Mouse (Mus musculus): ENCODE results near the gene Fstl3. TPM values are rescaled to one million over a fixed set of nuclear protein-coding genes. Genes with fewer than 3 reads are reported as not detected.

Fstl3 gene
- polyA plus RNA-seq, 1 experiment = 1.1 TPM

DNA sequence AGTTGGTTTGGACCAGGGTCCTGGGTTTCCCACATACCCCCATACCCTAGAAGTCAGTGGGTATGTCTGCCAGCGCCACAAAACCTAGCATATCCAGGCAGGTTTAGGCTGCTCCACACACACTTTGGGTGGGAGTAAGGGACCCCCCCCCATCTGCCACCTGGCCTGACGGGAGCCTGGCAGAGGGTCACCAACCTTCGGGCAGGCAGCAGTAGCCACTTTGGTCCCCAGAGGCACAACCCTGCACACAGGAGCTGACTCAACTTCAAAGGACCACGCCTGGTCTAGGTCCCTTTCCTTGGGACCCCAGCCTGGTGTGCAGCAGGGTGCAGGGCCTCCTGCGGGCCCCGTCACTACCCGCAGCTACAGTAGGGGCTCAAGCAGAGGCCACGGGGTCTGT is 43.2 kb downstream of the Fstl3 start:
- Histone ChIP-seq H3K4me1 (ENCODE audit: control insufficient read depth, insufficient read depth, low read length) (peaks cover 8% of the 10 kb centered on the region), H3K4me3 (ENCODE audit: insufficient read depth, low read length) (no peak overlapping the region), H3K27ac (ENCODE audit: insufficient read depth, low read depth, low read length) (no peak overlapping the region)
- TF ChIP-seq CTCF (IDR thresholded peaks at IDR 0.05; ENCODE audit: low read depth, low read length) (no peak), POLR2A (IDR thresholded peaks at IDR 0.05; ENCODE audit: borderline replicate concordance, low read depth, low read length) (no peak)

- H3K27ac ChIP-seq (ENCODE audit: insufficient read depth, low read depth, low read length) = no peak within 1 kb of the TSS
- TF ChIP-seq CTCF (IDR thresholded peaks at IDR 0.05; ENCODE audit: low read depth, low read length) (no peak), POLR2A (IDR thresholded peaks at IDR 0.05; ENCODE audit: borderline replicate concordance, low read depth, low read length) (no peak)
- no peak within 1 kb of the TSS for H3K4me3 ChIP-seq (ENCODE audit: insufficient read depth, low read length)
- H3K4me1 ChIP-seq (ENCODE audit: control insufficient read depth, insufficient read depth, low read length) = peaks cover 8% of the 10 kb centered on the region
Measured at GRCm38 (mm10) chr10:79820782-79821181, 43.7 kb downstream of the Fstl3 start, which contains the start of gene Misp. TSS of gene Misp (plus strand) at chr10:79820989.

GRCm38 (mm10) chr10:79821731-79822130 is 44.7 kb downstream of the Fstl3 start:
- H3K27ac ChIP-seq (ENCODE audit: insufficient read depth, low read depth, low read length) = no peak overlapping the region
- TF ChIP-seq CTCF (IDR thresholded peaks at IDR 0.05; ENCODE audit: low read depth, low read length) (no peak), POLR2A (IDR thresholded peaks at IDR 0.05; ENCODE audit: borderline replicate concordance, low read depth, low read length) (no peak)
- no peak overlapping the region for H3K4me3 ChIP-seq (ENCODE audit: insufficient read depth, low read length)
- H3K4me1 ChIP-seq (ENCODE audit: control insufficient read depth, insufficient read depth, low read length) = peaks cover 8% of the 10 kb centered on the region

GRCm38 (mm10) chr10:79822372-79822771 is 45.3 kb downstream of the Fstl3 start:
- H3K4me3 ChIP-seq (ENCODE audit: insufficient read depth, low read length) = no peak overlapping the region
- H3K4me1 ChIP-seq (ENCODE audit: control insufficient read depth, insufficient read depth, low read length) = peaks cover 8% of the 10 kb centered on the region
- H3K27ac ChIP-seq (ENCODE audit: insufficient read depth, low read depth, low read length) = no peak overlapping the region
- TF ChIP-seq POLR2A (IDR thresholded peaks at IDR 0.05; ENCODE audit: borderline replicate concordance, low read depth, low read length) = no peak
- no peak for TF ChIP-seq CTCF (IDR thresholded peaks at IDR 0.05; ENCODE audit: low read depth, low read length)

DNA sequence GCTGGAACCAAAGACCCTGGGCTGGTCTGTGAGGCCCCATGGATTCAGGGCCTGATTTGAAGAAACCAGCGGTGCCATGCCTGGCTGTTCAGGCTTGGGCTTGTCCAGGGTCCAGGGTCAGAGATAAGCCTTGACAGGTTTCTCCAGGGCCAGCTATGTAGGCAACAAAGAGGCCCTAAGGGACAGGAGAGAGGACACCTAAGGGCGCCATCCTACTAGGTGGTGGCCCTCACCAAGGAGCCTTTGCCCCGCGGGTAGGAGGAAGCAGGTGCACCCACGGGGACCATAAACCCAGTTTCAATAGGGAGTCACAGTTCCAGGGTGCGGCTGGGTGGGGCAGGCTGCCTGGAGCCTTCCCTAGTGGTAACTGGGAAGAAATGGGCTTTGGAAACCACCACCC is 45.9 kb downstream of the Fstl3 start:
- H3K4me1 ChIP-seq (ENCODE audit: control insufficient read depth, insufficient read depth, low read length) = peaks cover 8% of the 10 kb centered on the region
- H3K27ac ChIP-seq (ENCODE audit: insufficient read depth, low read depth, low read length) = no peak overlapping the region
- TF ChIP-seq CTCF (IDR thresholded peaks at IDR 0.05; ENCODE audit: low read depth, low read length) (no peak), POLR2A (IDR thresholded peaks at IDR 0.05; ENCODE audit: borderline replicate concordance, low read depth, low read length) (no peak)
- no peak overlapping the region for H3K4me3 ChIP-seq (ENCODE audit: insufficient read depth, low read length)

GRCm38 (mm10) chr10:79824413-79824812 is 47.3 kb downstream of the Fstl3 start:
- Histone ChIP-seq H3K27ac (ENCODE audit: insufficient read depth, low read depth, low read length) (no peak overlapping the region), H3K4me1 (ENCODE audit: control insufficient read depth, insufficient read depth, low read length) (peaks cover 8% of the 10 kb centered on the region), H3K4me3 (ENCODE audit: insufficient read depth, low read length) (peak overlapping the region; percentile 21)
- TF ChIP-seq CTCF (IDR thresholded peaks at IDR 0.05; ENCODE audit: low read depth, low read length) (no peak), POLR2A (IDR thresholded peaks at IDR 0.05; ENCODE audit: borderline replicate concordance, low read depth, low read length) (no peak)

GRCm38 (mm10) chr10:79831583-79831982 is 54.5 kb downstream of the Fstl3 start:
- Histone ChIP-seq H3K27ac (ENCODE audit: insufficient read depth, low read depth, low read length) (no peak overlapping the region), H3K4me1 (ENCODE audit: control insufficient read depth, insufficient read depth, low read length) (0 out of 2 replicates have a peak, but pooled peaks cover 5% of the 10 kb centered on the region), H3K4me3 (ENCODE audit: insufficient read depth, low read length) (no peak overlapping the region)
- TF ChIP-seq CTCF (IDR thresholded peaks at IDR 0.05; ENCODE audit: low read depth, low read length) (no peak), POLR2A (IDR thresholded peaks at IDR 0.05; ENCODE audit: borderline replicate concordance, low read depth, low read length) (no peak)

Other genes with a start within 250 kb of the Fstl3 start
- gene Plpp2, start 243.5 kb upstream of the Fstl3 start, polyA plus RNA-seq (2012; ENCODE audit: insufficient read depth, insufficient read length, missing spikeins) = 16.9 and 21.1 TPM in 2 replicates
- 32.1 and 35.1 TPM in 2 replicates for gene Mier2, start 222.1 kb upstream of the Fstl3 start, polyA plus RNA-seq (2012; ENCODE audit: insufficient read depth, insufficient read length, missing spikeins)
- gene Theg, start 189.9 kb upstream of the Fstl3 start, polyA plus RNA-seq (2012; ENCODE audit: insufficient read depth, insufficient read length, missing spikeins) = not detected in 2 replicates
- gene C2cd4c, start 163.2 kb upstream of the Fstl3 start, polyA plus RNA-seq (2012; ENCODE audit: insufficient read depth, insufficient read length, missing spikeins) = 0.29 TPM in 1 of 2 replicates, not detected in the other
- 0.40 and 0.71 TPM in 2 replicates for gene Shc2, start 139.4 kb upstream of the Fstl3 start, polyA plus RNA-seq (2012; ENCODE audit: insufficient read depth, insufficient read length, missing spikeins)
- not detected in 2 replicates for gene Odf3l2, start 131.5 kb upstream of the Fstl3 start, polyA plus RNA-seq (2012; ENCODE audit: insufficient read depth, insufficient read length, missing spikeins)
- gene Madcam1, start 112.7 kb upstream of the Fstl3 start, polyA plus RNA-seq (2012; ENCODE audit: insufficient read depth, insufficient read length, missing spikeins) = not detected in 2 replicates
- gene Tpgs1, start 107.9 kb upstream of the Fstl3 start, polyA plus RNA-seq (2012; ENCODE audit: insufficient read depth, insufficient read length, missing spikeins) = 32.7 and 36.2 TPM in 2 replicates
- 74.9 and 77.1 TPM in 2 replicates for gene Cdc34, start 95.1 kb upstream of the Fstl3 start, polyA plus RNA-seq (2012; ENCODE audit: insufficient read depth, insufficient read length, missing spikeins)
- 0.84 TPM in 1 of 2 replicates, not detected in the other for gene Gzmm, start 88.3 kb upstream of the Fstl3 start, polyA plus RNA-seq (2012; ENCODE audit: insufficient read depth, insufficient read length, missing spikeins)
- gene Bsg, start 72.8 kb upstream of the Fstl3 start, polyA plus RNA-seq (2012; ENCODE audit: insufficient read depth, insufficient read length, missing spikeins) = 300 and 307 TPM in 2 replicates
- gene Hcn2, start 60.6 kb upstream of the Fstl3 start, polyA plus RNA-seq (2012; ENCODE audit: insufficient read depth, insufficient read length, missing spikeins) = 0.86 and 1.3 TPM in 2 replicates
- gene Polrmt, start 30.7 kb upstream of the Fstl3 start, polyA plus RNA-seq (2012; ENCODE audit: insufficient read depth, insufficient read length, missing spikeins) = 18.8 and 19.8 TPM in 2 replicates
- gene Fgf22, start 22.2 kb upstream of the Fstl3 start, polyA plus RNA-seq (2012; ENCODE audit: insufficient read depth, insufficient read length, missing spikeins) = not detected in 2 replicates
- gene Rnf126, start 10.3 kb upstream of the Fstl3 start, polyA plus RNA-seq (2012; ENCODE audit: insufficient read depth, insufficient read length, missing spikeins) = 23.3 and 27.6 TPM in 2 replicates
- not detected in 2 replicates for gene Prss57, start 13.7 kb downstream of the Fstl3 start, polyA plus RNA-seq (2012; ENCODE audit: insufficient read depth, insufficient read length, missing spikeins)
- gene Palm, start 16.3 kb downstream of the Fstl3 start, polyA plus RNA-seq (2012; ENCODE audit: insufficient read depth, insufficient read length, missing spikeins) = 2.9 and 3.4 TPM in 2 replicates
- 0.91 TPM in 1 of 2 replicates, not detected in the other for gene Misp, start 43.7 kb downstream of the Fstl3 start, polyA plus RNA-seq (2012; ENCODE audit: insufficient read depth, insufficient read length, missing spikeins)
- gene Ptbp1, start 77.2 kb downstream of the Fstl3 start, polyA plus RNA-seq (2012; ENCODE audit: insufficient read depth, insufficient read length, missing spikeins) = 129 and 141 TPM in 2 replicates
- not detected in 2 replicates for gene Prtn3, start 97.2 kb downstream of the Fstl3 start, polyA plus RNA-seq (2012; ENCODE audit: insufficient read depth, insufficient read length, missing spikeins)
- not detected in 2 replicates for gene Plppr3, start 97.4 kb downstream of the Fstl3 start, polyA plus RNA-seq (2012; ENCODE audit: insufficient read depth, insufficient read length, missing spikeins)
- 0.75 TPM in 1 of 2 replicates, not detected in the other for gene Elane, start 109.0 kb downstream of the Fstl3 start, polyA plus RNA-seq (2012; ENCODE audit: insufficient read depth, insufficient read length, missing spikeins)
- gene Cfd, start 113.6 kb downstream of the Fstl3 start, polyA plus RNA-seq (2012; ENCODE audit: insufficient read depth, insufficient read length, missing spikeins) = 1.3 TPM in 1 of 2 replicates, not detected in the other
- gene Med16, start 131.7 kb downstream of the Fstl3 start, polyA plus RNA-seq (2012; ENCODE audit: insufficient read depth, insufficient read length, missing spikeins) = 14.6 and 19.3 TPM in 2 replicates
- not detected in 2 replicates for gene Gm26602, start 133.6 kb downstream of the Fstl3 start, polyA plus RNA-seq (2012; ENCODE audit: insufficient read depth, insufficient read length, missing spikeins)
- gene Kiss1r, start 139.7 kb downstream of the Fstl3 start, polyA plus RNA-seq (2012; ENCODE audit: insufficient read depth, insufficient read length, missing spikeins) = 0.67 and 0.71 TPM in 2 replicates
- gene R3hdm4, start 143.9 kb downstream of the Fstl3 start, polyA plus RNA-seq (2012; ENCODE audit: insufficient read depth, insufficient read length, missing spikeins) = 87.2 and 90.4 TPM in 2 replicates
- 15.4 and 17.8 TPM in 2 replicates for gene Arid3a, start 149.8 kb downstream of the Fstl3 start, polyA plus RNA-seq (2012; ENCODE audit: insufficient read depth, insufficient read length, missing spikeins)
- gene Wdr18, start 182.9 kb downstream of the Fstl3 start, polyA plus RNA-seq (2012; ENCODE audit: insufficient read depth, insufficient read length, missing spikeins) = 32.2 and 35.8 TPM in 2 replicates
- gene Grin3b, start 193.4 kb downstream of the Fstl3 start, polyA plus RNA-seq (2012; ENCODE audit: insufficient read depth, insufficient read length, missing spikeins) = 0.65 and 0.91 TPM in 2 replicates
- 86.5 and 101 TPM in 2 replicates for gene Tmem259, start 207.1 kb downstream of the Fstl3 start, polyA plus RNA-seq (2012; ENCODE audit: insufficient read depth, insufficient read length, missing spikeins)
- gene Cnn2, start 211.3 kb downstream of the Fstl3 start, polyA plus RNA-seq (2012; ENCODE audit: insufficient read depth, insufficient read length, missing spikeins) = 37.5 and 41.5 TPM in 2 replicates
- gene Abca7, start 219.2 kb downstream of the Fstl3 start, polyA plus RNA-seq (2012; ENCODE audit: insufficient read depth, insufficient read length, missing spikeins) = 24.6 and 27.5 TPM in 2 replicates
- 218 TPM in 2 replicates for gene Arhgap45, start 239.4 kb downstream of the Fstl3 start, polyA plus RNA-seq (2012; ENCODE audit: insufficient read depth, insufficient read length, missing spikeins)